Mouse (Mus musculus) forebrain, embryonic 11.5 days (tissue): ENCODE measurements around the gene Rps23. TPM values are rescaled to one million over a fixed set of nuclear protein-coding genes. Genes with fewer than 3 reads are reported as not detected.
"Not testable (repeated sequence)": the region's sequence is repeated elsewhere in the genome, so short reads cannot be mapped to it uniquely, and the experiment has no call there.

Experiments
- ATAC-seq: fragments of 200-750 bp; cut with Nextera tagmentation; replicated peaks from 2 replicates; pipeline ENCODE4 v1.8.0; 2017; ENCODE audit warnings: moderate TSS enrichment; ENCODE audit not compliant: low FRiP score
- DNase-seq: peaks from one replicate; pipeline ENCODE4 v3.0.0-alpha.2; 2017; ENCODE audit warnings: low spot score
- H3K27ac ChIP-seq: fragments of 300-500 bp; sonication (generic); 2 replicates; pipeline ENCODE4 v1.5.1; 2014; ENCODE audit warnings: low read depth, low read length
- H3K27me3 ChIP-seq: fragments of 300-500 bp; sonication (generic); 2 replicates; pipeline ENCODE4 v1.6.1; 2014; ENCODE audit warnings: mild to moderate bottlenecking, low read length, mixed read lengths; ENCODE audit not compliant: control insufficient read depth, insufficient read depth
- H3K36me3 ChIP-seq: fragments of 300-500 bp; sonication (generic); 2 replicates; pipeline ENCODE4 v1.6.1; 2014; ENCODE audit warnings: mild to moderate bottlenecking, low read length, moderate library complexity, mixed read lengths; ENCODE audit not compliant: control insufficient read depth, insufficient read depth
- H3K4me1 ChIP-seq: fragments of 300-500 bp; sonication (generic); replicated peaks from 2 replicates; pipeline ENCODE4 v1.6.1; 2014; ENCODE audit warnings: low read length, mixed read lengths; ENCODE audit not compliant: control insufficient read depth, insufficient read depth
- H3K4me2 ChIP-seq: fragments of 300-500 bp; sonication (generic); 2 replicates; pipeline ENCODE4 v1.6.1; 2014; ENCODE audit warnings: low read depth, mild to moderate bottlenecking, low read length, moderate library complexity, mixed read lengths; ENCODE audit not compliant: severe bottlenecking
- H3K4me3 ChIP-seq: fragments of 300-500 bp; sonication (generic); 2 replicates; pipeline ENCODE4 v1.5.1; 2014; ENCODE audit warnings: low read depth, low read length
- H3K9ac ChIP-seq: fragments of 300-500 bp; sonication (generic); 2 replicates; pipeline ENCODE4 v1.6.1; 2014; ENCODE audit warnings: low read length
- H3K9me3 ChIP-seq: fragments of 300-500 bp; sonication (generic); 2 replicates; pipeline ENCODE4 v1.6.1; 2016; ENCODE audit warnings: low read length, mixed read lengths; ENCODE audit not compliant: control insufficient read depth
- WGBS: fragments of 180-500 bp; shearing (Covaris S2); extraction: QIAGEN DNeasy Blood & Tissue Kit; methylation state at CpG from one replicate; pipeline ENCODE4 v1.1.7; 2014; 5-methylcytosine and 5-hydroxymethylcytosine counted together
- polyA plus RNA-seq: library from polyadenylated mRNA; unstranded; fragments of >200 nt; fragmentation: Nextera tagmentation; extraction: Ambion mirVana; gene quantifications from 2 replicates; pipeline ENCODE4 v1.2.1, GENCODE M21; 2014

Gene Rps23
- polyA plus RNA-seq, 1 experiment from 2014 or later: 225 TPM

- H3K27me3 ChIP-seq: no peaks in the 10 kb centered on the region
- DNase-seq (no peak), ATAC-seq (no peak)
- WGBS: 89% methylated on average over 5 of the region's 5 CpGs
- H3K36me3 ChIP-seq: no peaks in the 10 kb centered on the region
- H3K4me3 ChIP-seq: no peak within 1 kb of the TSS
- no peak within 1 kb of the TSS for H3K9ac ChIP-seq
- H3K4me1 ChIP-seq: no peaks in the 10 kb centered on the region
- no peaks in the 10 kb centered on the region for H3K9me3 ChIP-seq
- H3K4me2 ChIP-seq: no peak within 1 kb of the TSS
- no peak within 1 kb of the TSS for H3K27ac ChIP-seq
These were observed 17.6 kb upstream of the Rps23 start, which contains the start of gene Atp6ap1l for GRCm38 (mm10) chr13:90905176-90905575. Gene Atp6ap1l, minus strand, starts transcription at chr13:90905355.

- Histone ChIP-seq H3K4me2 (no peak overlapping the region), H3K27ac (no peak overlapping the region), H3K9me3 (no peaks in the 10 kb centered on the region), H3K4me1 (no peaks in the 10 kb centered on the region), H3K9ac (no peak overlapping the region), H3K27me3 (no peaks in the 10 kb centered on the region), H3K36me3 (no peaks in the 10 kb centered on the region), H3K4me3 (no peak overlapping the region)
- WGBS: 89% methylated on average over 12 of the region's 12 CpGs
- ATAC-seq (no peak; the same call in 1 of the 2 replicates), DNase-seq (no peak)
These were observed 15.4 kb upstream of the Rps23 start for GRCm38 (mm10) chr13:90907376-90907775.

GRCm38 (mm10) chr13:90912760-90913674, 9.7 kb upstream of the Rps23 start:
- Histone ChIP-seq H3K9me3 (no peaks in the 10 kb centered on the region), H3K27me3 (no peaks in the 10 kb centered on the region), H3K36me3 (no peaks in the 10 kb centered on the region), H3K4me3 (no peak overlapping the region), H3K4me1 (no peaks in the 10 kb centered on the region), H3K4me2 (no peak overlapping the region), H3K27ac (no peak overlapping the region), H3K9ac (no peak overlapping the region)
- DNase-seq: no peak
- WGBS: 63% methylated on average over 17 of the region's 17 CpGs
- peak; percentile 59 for ATAC-seq

GRCm38 (mm10) chr13:90913675-90914192, 9.0 kb upstream of the Rps23 start:
- Histone ChIP-seq H3K36me3 (no peaks in the 10 kb centered on the region), H3K27me3 (no peaks in the 10 kb centered on the region), H3K9ac (no peak overlapping the region), H3K4me2 (no peak overlapping the region), H3K27ac (peak overlapping the region; percentile 32; the same call in 1 of the 2 replicates), H3K4me3 (no peak overlapping the region), H3K9me3 (no peaks in the 10 kb centered on the region), H3K4me1 (no peaks in the 10 kb centered on the region)
- WGBS: 43% methylated on average over 7 of the region's 7 CpGs
- DNase-seq: no peak
- ATAC-seq: peak; percentile 8; the same call in 1 of the 2 replicates

GRCm38 (mm10) chr13:90914721-90915120, 8.0 kb upstream of the Rps23 start:
- Histone ChIP-seq H3K36me3 (no peaks in the 10 kb centered on the region), H3K4me2 (no peak overlapping the region), H3K27ac (no peak overlapping the region), H3K9ac (no peak overlapping the region), H3K27me3 (no peaks in the 10 kb centered on the region), H3K9me3 (no peaks in the 10 kb centered on the region), H3K4me1 (no peaks in the 10 kb centered on the region), H3K4me3 (no peak overlapping the region)
- 90% methylated on average over 4 of the region's 4 CpGs for WGBS
- DNase-seq: no peak
- ATAC-seq: no peak

- WGBS: 1% methylated on average over 13 of the region's 13 CpGs
- not testable (repeated sequence) for H3K27ac ChIP-seq, H3K27me3 ChIP-seq
These were observed 859 bp downstream of the Rps23 start for GRCm38 (mm10) chr13:90923617-90924016.

GRCm38 (mm10) chr13:90924072-90924471, 1.3 kb downstream of the Rps23 start:
- Histone ChIP-seq H3K9ac (peak overlapping the region; percentile 98), H3K36me3 (peaks cover 15% of the 10 kb centered on the region), H3K27ac (no peak overlapping the region), H3K4me2 (peak overlapping the region; percentile 66), H3K4me3 (peak overlapping the region; percentile 90), H3K27me3 (no peaks in the 10 kb centered on the region), H3K4me1 (no peaks in the 10 kb centered on the region), H3K9me3 (no peaks in the 10 kb centered on the region)
- WGBS: 52% methylated on average over 9 of the region's 9 CpGs
- no peak for DNase-seq
- no peak for ATAC-seq

More at GRCm38 (mm10) chr13:90923617-90924016, 859 bp downstream of the Rps23 start:
- peak overlapping the region; percentile 66 for H3K4me2 ChIP-seq
- DNase-seq, H3K4me1 ChIP-seq, ATAC-seq, H3K9me3 ChIP-seq: not testable (repeated sequence)
- H3K4me3 ChIP-seq: peak overlapping the region; percentile 90
- peak overlapping the region; percentile 98 for H3K9ac ChIP-seq
- H3K36me3 ChIP-seq: peaks cover 15% of the 10 kb centered on the region

GRCm38 (mm10) chr13:90925191-90925590, 2.4 kb downstream of the Rps23 start:
- H3K9me3 ChIP-seq: no peaks in the 10 kb centered on the region
- ATAC-seq: no peak
- DNase-seq: no peak
- H3K27me3 ChIP-seq: no peaks in the 10 kb centered on the region
- no peak overlapping the region for H3K9ac ChIP-seq
- H3K36me3 ChIP-seq: peaks cover 15% of the 10 kb centered on the region
- no peak overlapping the region for H3K4me3 ChIP-seq
- H3K27ac ChIP-seq: no peak overlapping the region
- no peak overlapping the region for H3K4me2 ChIP-seq
- 86% methylated on average over 5 of the region's 5 CpGs for WGBS
- no peaks in the 10 kb centered on the region for H3K4me1 ChIP-seq
